Mouse (Mus musculus): ENCODE measurements around the gene Igsf8. TPM values are rescaled to one million over a fixed set of nuclear protein-coding genes. Genes with fewer than 3 reads are reported as not detected.

Igsf8 gene
- total RNA-seq, 2 experiments from 2014 or later: 9.3 to 15.2 TPM

DNA sequence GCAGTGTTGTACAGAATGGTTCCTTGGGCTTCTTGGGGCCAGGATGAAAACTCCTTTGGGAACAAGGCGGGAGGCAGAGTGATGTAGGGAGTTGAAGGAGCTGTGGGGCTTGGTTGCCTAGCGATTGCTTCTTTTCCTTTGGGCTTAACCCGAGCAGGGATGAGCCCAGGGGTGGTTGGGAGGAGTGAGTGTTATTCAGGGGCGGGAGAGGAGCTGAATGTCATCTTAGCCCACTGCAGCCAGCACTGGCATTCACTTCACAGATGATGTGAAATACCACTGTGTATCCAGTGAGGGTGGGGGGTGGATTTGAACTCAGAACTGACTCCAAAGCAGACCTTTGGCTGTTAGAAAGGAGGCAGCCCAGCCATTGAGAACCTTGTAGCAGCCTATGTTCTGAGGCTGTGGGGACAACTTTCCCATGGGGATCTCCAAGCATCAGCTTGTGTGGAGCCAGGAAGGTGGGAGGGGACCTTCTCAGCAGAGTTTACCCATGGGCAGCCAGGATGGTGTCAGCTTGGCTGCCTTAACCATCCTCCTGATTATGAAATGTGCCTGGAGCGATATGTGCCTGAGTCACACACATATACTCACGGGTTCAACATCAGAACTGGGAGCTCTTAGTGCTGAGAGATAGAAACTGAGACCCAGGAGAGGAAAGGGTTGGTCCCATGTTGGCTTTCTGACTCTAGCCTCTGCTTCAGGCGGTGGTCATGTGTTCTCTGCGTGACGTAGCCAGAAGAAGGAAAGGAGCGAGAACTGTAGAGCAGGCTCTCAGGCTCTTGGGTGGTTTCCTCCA lies 52.4 kb downstream of the Igsf8 start:
- no peak for DNase-seq (ENCODE audit: low spot score)
- intact Hi-C loops (cut with DNase I): loop anchor here (5.0 kb wide), 1 partner anchor 97 kb away; the partner anchor contains the start of gene Casq1

- DNase-seq (ENCODE audit: low spot score): no peak
- intact Hi-C loops (cut with DNase I): loop anchor here (5.0 kb wide), 1 partner anchor 98 kb away; the partner anchor contains the start of gene Casq1
These were observed 53.5 kb downstream of the Igsf8 start for GRCm38 (mm10) chr1:172314911-172315310.

DNA sequence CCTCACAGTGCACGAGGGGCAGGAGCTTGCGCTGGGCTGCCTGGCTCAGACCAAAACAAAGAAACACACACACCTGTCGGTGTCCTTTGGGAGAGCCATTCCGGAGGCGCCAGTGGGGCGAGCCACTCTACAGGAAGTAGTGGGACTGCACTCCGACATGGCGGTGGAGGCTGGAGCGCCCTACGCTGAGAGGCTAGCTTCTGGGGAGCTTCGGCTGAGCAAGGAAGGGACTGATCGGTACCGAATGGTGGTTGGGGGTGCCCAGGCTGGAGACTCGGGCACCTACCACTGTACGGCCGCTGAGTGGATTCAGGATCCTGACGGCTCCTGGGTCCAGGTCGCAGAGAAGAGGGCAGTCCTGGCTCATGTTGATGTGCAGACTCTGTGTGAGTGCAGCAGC lies 56.0 kb downstream of the Igsf8 start:
- intact Hi-C loops (cut with DNase I): no loop called here
- no peak for DNase-seq (ENCODE audit: low spot score)

GRCm38 (mm10) chr1:172317946-172318345 lies 56.5 kb downstream of the Igsf8 start:
- intact Hi-C loops (cut with DNase I): no loop called here
- no peak for DNase-seq (ENCODE audit: low spot score)

- intact Hi-C loops (cut with DNase I): no loop called here
- DNase-seq (ENCODE audit: low spot score): no peak
These were observed 57.1 kb downstream of the Igsf8 start for GRCm38 (mm10) chr1:172318424-172319035.

- no peak for DNase-seq (ENCODE audit: low spot score)
- intact Hi-C loops (cut with DNase I): no loop called here
These were observed 57.9 kb downstream of the Igsf8 start for GRCm38 (mm10) chr1:172319346-172319745.

DNA sequence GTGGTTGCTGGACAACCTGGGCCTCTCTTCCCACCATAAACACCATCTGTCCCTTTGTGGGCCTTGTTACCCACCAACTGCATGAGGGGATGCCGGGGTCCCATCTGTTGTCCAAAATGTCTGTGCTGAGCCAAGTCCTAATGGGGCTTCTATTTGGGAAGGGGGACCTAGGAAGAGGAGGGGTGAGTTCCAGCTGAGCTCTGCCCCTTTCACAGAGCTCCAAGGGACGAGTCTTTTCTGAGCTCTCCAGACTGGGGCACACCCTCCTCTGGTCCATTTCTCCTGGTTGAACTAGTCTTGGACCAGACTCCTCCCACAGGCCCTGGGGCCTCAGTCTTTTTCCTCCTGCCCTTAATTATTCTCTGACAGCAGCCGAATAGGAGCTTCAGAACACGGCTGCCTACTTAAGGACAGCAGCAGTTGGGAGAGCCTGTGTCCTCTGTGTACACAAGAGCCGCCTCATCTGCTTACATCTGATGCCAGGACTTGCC lies 58.5 kb downstream of the Igsf8 start:
- intact Hi-C loops (cut with DNase I): loop anchor here (5.0 kb wide), 1 partner anchor 503 kb away; no protein-coding TSS in a partner anchor
- DNase-seq (ENCODE audit: low spot score): no peak

DNA sequence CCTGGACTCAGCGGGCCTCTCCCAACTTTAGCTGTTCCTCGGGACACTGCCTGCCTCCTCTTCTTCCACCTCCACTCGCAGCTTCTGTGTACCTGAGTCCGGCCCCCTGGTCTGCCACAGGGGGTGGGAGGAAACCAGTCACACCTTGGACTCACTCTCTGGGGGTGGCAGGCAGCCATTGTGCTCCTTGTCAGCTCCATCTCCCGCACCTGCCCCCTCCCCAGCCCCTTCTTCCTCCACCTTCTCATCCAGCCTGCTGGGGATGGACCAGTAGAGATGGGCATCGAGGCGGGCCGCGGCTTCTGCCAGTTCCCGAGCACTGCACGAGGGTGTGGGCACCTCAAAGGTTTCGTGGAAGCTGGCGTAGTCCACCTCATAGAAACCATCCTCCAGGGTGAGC lies 61.3 kb downstream of the Igsf8 start:
- no peak for DNase-seq (ENCODE audit: low spot score)
- intact Hi-C loops (cut with DNase I): loop anchor here (5.0 kb wide), 1 partner anchor 505 kb away; no protein-coding TSS in a partner anchor

DNA sequence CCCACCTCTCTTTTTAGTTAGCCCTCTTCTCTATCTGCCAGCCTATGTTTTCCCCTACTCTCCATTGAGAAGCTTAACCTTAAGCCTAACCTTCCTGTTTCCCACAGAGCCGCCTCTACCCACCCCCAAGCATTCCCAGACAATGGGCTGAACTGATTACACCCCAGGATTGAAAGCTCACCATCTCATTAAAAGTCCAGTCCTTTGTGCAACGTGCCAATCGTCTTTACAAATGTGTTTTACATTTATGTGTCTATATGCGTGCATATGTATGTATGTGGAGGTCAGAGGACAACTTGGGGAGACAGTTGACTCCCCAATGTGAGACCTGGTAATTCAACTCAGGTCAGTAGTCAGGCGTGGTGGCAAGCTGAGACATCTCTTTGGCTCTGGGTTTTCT lies 61.9 kb downstream of the Igsf8 start:
- DNase-seq (ENCODE audit: low spot score): no peak
- intact Hi-C loops (cut with DNase I): loop anchor here (5.0 kb wide), 1 partner anchor 506 kb away; no protein-coding TSS in a partner anchor

- intact Hi-C loops (cut with DNase I): loop anchor here (5.0 kb wide), 1 partner anchor 507 kb away; no protein-coding TSS in a partner anchor
- no peak for DNase-seq (ENCODE audit: low spot score)
These were observed 62.4 kb downstream of the Igsf8 start for GRCm38 (mm10) chr1:172323801-172324359.

DNA sequence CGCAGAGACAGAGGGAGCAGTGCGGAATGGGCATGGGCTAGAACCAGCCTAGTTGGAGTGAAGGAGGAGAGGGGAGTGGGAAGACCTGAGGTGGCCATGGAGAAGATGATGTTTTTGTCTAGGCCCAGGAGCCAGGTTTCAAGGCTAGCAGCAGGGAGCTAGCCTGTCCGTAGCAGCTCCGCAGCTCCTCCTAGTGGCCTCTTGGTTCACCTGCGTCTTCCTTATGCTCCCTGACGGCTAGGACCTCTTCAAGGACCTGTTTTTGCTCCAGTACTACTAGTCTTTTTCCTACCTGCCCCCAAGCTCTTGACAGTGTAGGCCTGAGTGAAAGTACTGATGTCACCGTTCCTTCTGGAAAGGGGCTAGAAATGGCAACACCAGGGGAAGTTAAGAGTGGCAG lies 63.3 kb downstream of the Igsf8 start:
- intact Hi-C loops (cut with DNase I): loop anchor here (5.0 kb wide), 1 partner anchor 507 kb away; no protein-coding TSS in a partner anchor
- DNase-seq (ENCODE audit: low spot score): no peak

GRCm38 (mm10) chr1:172325680-172326535 lies 64.5 kb downstream of the Igsf8 start:
- intact Hi-C loops (cut with DNase I): no loop called here
- no peak for DNase-seq (ENCODE audit: low spot score)

- intact Hi-C loops (cut with DNase I): no loop called here
- DNase-seq (ENCODE audit: low spot score): no peak
These were observed 65.2 kb downstream of the Igsf8 start for GRCm38 (mm10) chr1:172326684-172327083.

GRCm38 (mm10) chr1:172327206-172328001 lies 66.0 kb downstream of the Igsf8 start:
- no peak for DNase-seq (ENCODE audit: low spot score)
- intact Hi-C loops (cut with DNase I): no loop called here

GRCm38 (mm10) chr1:172328041-172328440 lies 66.6 kb downstream of the Igsf8 start:
- no peak for DNase-seq (ENCODE audit: low spot score)
- intact Hi-C loops (cut with DNase I): no loop called here

- no peak for DNase-seq (ENCODE audit: low spot score)
- intact Hi-C loops (cut with DNase I): no loop called here
These were observed 67.0 kb downstream of the Igsf8 start for GRCm38 (mm10) chr1:172328461-172328860.

DNA sequence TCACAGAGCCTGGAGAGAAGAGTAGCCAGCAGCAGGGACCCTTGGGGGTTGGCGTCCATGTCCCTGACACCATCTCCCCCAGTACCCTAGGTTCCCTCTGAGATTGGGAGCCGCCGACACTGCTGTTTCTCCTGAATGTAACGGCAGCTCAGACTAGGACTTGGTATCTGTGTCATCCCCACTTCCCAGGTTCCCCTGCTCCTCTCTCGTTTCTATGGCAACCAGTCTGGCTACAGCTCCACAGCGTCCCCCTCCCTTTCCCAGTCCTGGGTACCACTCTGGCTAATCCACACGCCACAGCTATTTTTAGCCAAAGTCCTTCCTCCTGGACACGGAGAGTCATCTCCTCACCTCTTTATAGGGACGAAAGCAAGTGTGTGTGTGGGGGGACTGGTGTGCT lies 67.7 kb downstream of the Igsf8 start, which contains the start of gene Kcnj9:
Kcnj9 (minus strand) TSS at position 188 of the 400 bp plus-strand sequence.
- intact Hi-C loops (cut with DNase I): no loop called here

GRCm38 (mm10) chr1:172329616-172330015 lies 68.2 kb downstream of the Igsf8 start:
- DNase-seq (ENCODE audit: low spot score): no peak
- intact Hi-C loops (cut with DNase I): no loop called here

More for the DNA sequence above, 67.7 kb downstream of the Igsf8 start, which contains the start of gene Kcnj9:
- DNase-seq (ENCODE audit: low spot score): no peak

Data from heart, postnatal 25 days (tissue).